Mouse (Mus musculus): ENCODE data around the gene Dzip3. TPM values are rescaled to one million over a fixed set of nuclear protein-coding genes. Genes with fewer than 3 reads are reported as not detected.

Gene Dzip3
- polyA plus RNA-seq, 1 experiment: 2.8 TPM

GRCm38 (mm10) chr16:48941805-48942204, 52.2 kb downstream of the Dzip3 start:
- no peaks in the 10 kb centered on the region for H3K79me2 ChIP-seq (ENCODE audit: control insufficient read depth, insufficient read depth)
- H3ac ChIP-seq (ENCODE audit: control insufficient read depth, insufficient read length): no peak overlapping the region
- TF ChIP-seq REST (IDR thresholded peaks at IDR 0.05; ENCODE audit: insufficient read depth, insufficient read length) (no peak), POLR2A (IDR thresholded peaks at IDR 0.05; ENCODE audit: insufficient read length, low read depth) (no peak), MYOD1 (IDR thresholded peaks at IDR 0.05; ENCODE audit: control insufficient read depth in 1 of 3, insufficient read length in 2 of 3, low read depth in 2 of 3) (no peak), MAX (IDR thresholded peaks at IDR 0.05; ENCODE audit: low read depth) (no peak), CEBPB (IDR thresholded peaks at IDR 0.05; ENCODE audit: insufficient read depth, poor library complexity, severe bottlenecking) (no peak), E2F4 (IDR thresholded peaks at IDR 0.05; ENCODE audit: insufficient read depth) (no peak), SRF (IDR thresholded peaks at IDR 0.05; ENCODE audit: control insufficient read depth, insufficient read length, low read depth) (no peak), USF1 (IDR thresholded peaks at IDR 0.05; ENCODE audit: low read depth) (no peak), TCF3 (IDR thresholded peaks at IDR 0.05; ENCODE audit: insufficient read length, low read depth) (no peak), MYOG (IDR thresholded peaks at IDR 0.05; ENCODE audit: control insufficient read depth in 1 of 3, insufficient read depth in 1 of 3, insufficient read length in 2 of 3, low read depth in 2 of 3) (no peak), TCF12 (IDR thresholded peaks at IDR 0.05; ENCODE audit: insufficient read depth, poor library complexity, severe bottlenecking) (no peak), POLR2AphosphoS2 (IDR thresholded peaks at IDR 0.05; ENCODE audit: insufficient read length, low read depth) (no peak)
- H3K4me2 ChIP-seq (ENCODE audit: low read depth): no peak overlapping the region
- H3K4me3 ChIP-seq: no peak overlapping the region
- H3K36me3 ChIP-seq (ENCODE audit: control insufficient read depth, insufficient read depth): peaks cover 31% of the 10 kb centered on the region
- H3K27me3 ChIP-seq (ENCODE audit: control insufficient read depth, insufficient read depth, insufficient read length): no peaks in the 10 kb centered on the region

DNA sequence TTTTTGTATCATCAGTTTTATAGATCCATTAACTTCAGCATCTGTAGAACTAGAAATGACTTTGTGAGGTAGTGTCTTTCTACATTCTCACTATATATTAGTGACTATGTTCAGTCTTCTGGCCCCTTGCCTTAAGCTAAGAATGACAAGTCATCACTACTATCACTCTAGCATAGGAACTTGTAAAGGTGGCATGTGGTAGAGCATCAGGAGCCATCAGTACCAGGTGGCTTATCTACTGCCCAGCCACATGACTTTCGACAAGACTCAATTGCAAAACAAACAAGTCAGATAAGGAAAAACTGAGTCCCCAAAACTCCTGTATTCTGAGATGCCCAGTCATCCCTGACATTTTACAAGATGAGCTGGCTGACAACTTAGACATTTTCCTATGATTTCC, 70.2 kb downstream of the Dzip3 start:
- TF ChIP-seq CEBPB (IDR thresholded peaks at IDR 0.05; ENCODE audit: insufficient read depth, poor library complexity, severe bottlenecking) (no peak), MAX (IDR thresholded peaks at IDR 0.05; ENCODE audit: low read depth) (no peak), POLR2AphosphoS2 (IDR thresholded peaks at IDR 0.05; ENCODE audit: insufficient read length, low read depth) (no peak), POLR2A (IDR thresholded peaks at IDR 0.05; ENCODE audit: insufficient read length, low read depth) (no peak), MYOG (IDR thresholded peaks at IDR 0.05; ENCODE audit: control insufficient read depth in 1 of 3, insufficient read depth in 1 of 3, insufficient read length in 2 of 3, low read depth in 2 of 3) (no peak)
- no peak overlapping the region for H3ac ChIP-seq (ENCODE audit: control insufficient read depth, insufficient read length)
- H3K4me2 ChIP-seq (ENCODE audit: low read depth): no peak overlapping the region
- H3K79me2 ChIP-seq (ENCODE audit: control insufficient read depth, insufficient read depth): no peaks in the 10 kb centered on the region
- no peak overlapping the region for H3K4me3 ChIP-seq
- no peaks in the 10 kb centered on the region for H3K27me3 ChIP-seq (ENCODE audit: control insufficient read depth, insufficient read depth, insufficient read length)
- peaks cover 28% of the 10 kb centered on the region for H3K36me3 ChIP-seq (ENCODE audit: control insufficient read depth, insufficient read depth)

GRCm38 (mm10) chr16:48913206-48913605, 80.8 kb downstream of the Dzip3 start:
- TF ChIP-seq MAX (IDR thresholded peaks at IDR 0.05; ENCODE audit: low read depth) (no peak), CEBPB (IDR thresholded peaks at IDR 0.05; ENCODE audit: insufficient read depth, poor library complexity, severe bottlenecking) (0 out of 2 replicates have a peak, but pooled peaks have one; percentile 10)
- no peak overlapping the region for H3K4me3 ChIP-seq

DNA sequence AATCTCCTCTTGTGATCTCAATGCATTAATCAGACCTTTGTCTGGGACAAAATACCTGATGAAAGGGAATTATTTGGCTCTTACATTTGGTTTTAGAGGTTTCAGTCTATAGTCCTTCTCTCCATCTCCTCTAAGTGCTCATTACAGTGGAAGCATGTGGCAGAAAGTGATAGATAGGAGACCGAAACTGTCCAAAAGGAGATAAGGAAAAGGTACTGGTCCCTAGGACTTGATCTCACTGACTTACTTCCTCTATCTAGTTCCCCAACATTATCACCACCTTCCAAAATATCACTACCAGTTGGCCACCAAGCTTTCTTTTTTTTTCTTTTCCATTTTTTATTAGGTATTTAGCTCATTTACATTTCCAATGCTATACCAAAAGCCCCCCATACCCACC, 82.8 kb downstream of the Dzip3 start:
- H3K79me2 ChIP-seq (ENCODE audit: control insufficient read depth, insufficient read depth): no peaks in the 10 kb centered on the region
- H3K4me2 ChIP-seq (ENCODE audit: low read depth): no peak overlapping the region
- H3K27me3 ChIP-seq (ENCODE audit: control insufficient read depth, insufficient read depth, insufficient read length): no peaks in the 10 kb centered on the region
- no peak for TF ChIP-seq MYOD1 (IDR thresholded peaks at IDR 0.05; ENCODE audit: control insufficient read depth in 1 of 3, insufficient read length in 2 of 3, low read depth in 2 of 3)
- TF ChIP-seq REST (IDR thresholded peaks at IDR 0.05; ENCODE audit: insufficient read depth, insufficient read length): no peak
- no peak for TF ChIP-seq MYOG (IDR thresholded peaks at IDR 0.05; ENCODE audit: control insufficient read depth in 1 of 3, insufficient read depth in 1 of 3, insufficient read length in 2 of 3, low read depth in 2 of 3)
- H3K36me3 ChIP-seq (ENCODE audit: control insufficient read depth, insufficient read depth): no peaks in the 10 kb centered on the region
- no peak overlapping the region for H3ac ChIP-seq (ENCODE audit: control insufficient read depth, insufficient read length)
- no peak overlapping the region for H3K4me3 ChIP-seq

More at GRCm38 (mm10) chr16:48913206-48913605, 80.8 kb downstream of the Dzip3 start:
- Histone ChIP-seq H3K4me2 (ENCODE audit: low read depth) (no peak overlapping the region), H3K36me3 (ENCODE audit: control insufficient read depth, insufficient read depth) (no peaks in the 10 kb centered on the region), H3K79me2 (ENCODE audit: control insufficient read depth, insufficient read depth) (no peaks in the 10 kb centered on the region), H3ac (ENCODE audit: control insufficient read depth, insufficient read length) (no peak overlapping the region), H3K27me3 (ENCODE audit: control insufficient read depth, insufficient read depth, insufficient read length) (no peaks in the 10 kb centered on the region)

GRCm38 (mm10) chr16:48899868-48900267, 94.1 kb downstream of the Dzip3 start:
- TF ChIP-seq POLR2A (IDR thresholded peaks at IDR 0.05; ENCODE audit: insufficient read length, low read depth) (no peak), POLR2AphosphoS2 (IDR thresholded peaks at IDR 0.05; ENCODE audit: insufficient read length, low read depth) (no peak), MYOG (IDR thresholded peaks at IDR 0.05; ENCODE audit: control insufficient read depth in 1 of 3, insufficient read depth in 1 of 3, insufficient read length in 2 of 3, low read depth in 2 of 3) (no peak), MAX (IDR thresholded peaks at IDR 0.05; ENCODE audit: low read depth) (no peak), MYOD1 (IDR thresholded peaks at IDR 0.05; ENCODE audit: control insufficient read depth in 1 of 3, insufficient read length in 2 of 3, low read depth in 2 of 3) (no peak), SRF (IDR thresholded peaks at IDR 0.05; ENCODE audit: control insufficient read depth, insufficient read length, low read depth) (no peak), CEBPB (IDR thresholded peaks at IDR 0.05; ENCODE audit: insufficient read depth, poor library complexity, severe bottlenecking) (no peak), TCF12 (IDR thresholded peaks at IDR 0.05; ENCODE audit: insufficient read depth, poor library complexity, severe bottlenecking) (no peak), TCF3 (IDR thresholded peaks at IDR 0.05; ENCODE audit: insufficient read length, low read depth) (no peak), USF1 (IDR thresholded peaks at IDR 0.05; ENCODE audit: low read depth) (no peak), E2F4 (IDR thresholded peaks at IDR 0.05; ENCODE audit: insufficient read depth) (no peak), REST (IDR thresholded peaks at IDR 0.05; ENCODE audit: insufficient read depth, insufficient read length) (no peak)
- Histone ChIP-seq H3K4me2 (ENCODE audit: low read depth) (no peak overlapping the region), H3ac (ENCODE audit: control insufficient read depth, insufficient read length) (no peak overlapping the region), H3K36me3 (ENCODE audit: control insufficient read depth, insufficient read depth) (no peaks in the 10 kb centered on the region), H3K27me3 (ENCODE audit: control insufficient read depth, insufficient read depth, insufficient read length) (no peaks in the 10 kb centered on the region), H3K4me3 (no peak overlapping the region), H3K79me2 (ENCODE audit: control insufficient read depth, insufficient read depth) (no peaks in the 10 kb centered on the region)

Measured in myocyte (in vitro differentiated cells).